Mouse (Mus musculus) intestine, embryonic 16.5 days (tissue): ENCODE measurements around the gene Mtor. TPM values are rescaled to one million over a fixed set of nuclear protein-coding genes. Genes with fewer than 3 reads are reported as not detected.

Experiments
- ATAC-seq: fragments of 200-750 bp; cut with Nextera tagmentation; 2 replicates; pipeline ENCODE4 v1.8.0; 2017; ENCODE audit warnings: moderate TSS enrichment, moderate library complexity
- H3K27ac ChIP-seq: fragments of 300-500 bp; sonication (generic); 2 replicates; pipeline ENCODE4 v1.5.1; 2014; ENCODE audit warnings: mild to moderate bottlenecking, low read length
- H3K27me3 ChIP-seq: fragments of 300-500 bp; sonication (generic); replicated peaks from 2 replicates; pipeline ENCODE4 v1.6.1; 2014; ENCODE audit warnings: low read length, control low read depth, mixed read lengths; ENCODE audit not compliant: control insufficient read depth, insufficient read depth
- H3K36me3 ChIP-seq: fragments of 300-500 bp; sonication (generic); 2 replicates; pipeline ENCODE4 v1.6.1; 2014; ENCODE audit warnings: low read length, control low read depth; ENCODE audit not compliant: control insufficient read depth, insufficient read depth
- H3K4me1 ChIP-seq: fragments of 300-500 bp; sonication (generic); 2 replicates; pipeline ENCODE4 v1.6.1; 2014; ENCODE audit warnings: low read length, control low read depth, mixed read lengths; ENCODE audit not compliant: control insufficient read depth, insufficient read depth
- H3K4me2 ChIP-seq: fragments of 300-500 bp; sonication (generic); 2 replicates; pipeline ENCODE4 v1.6.1; 2014; ENCODE audit warnings: low read depth, low read length, control low read depth
- H3K4me3 ChIP-seq: fragments of 300-500 bp; sonication (generic); 2 replicates; pipeline ENCODE4 v1.5.1; 2014; ENCODE audit warnings: mild to moderate bottlenecking, low read length
- H3K9ac ChIP-seq: fragments of 300-500 bp; sonication (generic); 2 replicates; pipeline ENCODE4 v1.6.1; 2014; ENCODE audit warnings: low read depth, low read length
- H3K9me3 ChIP-seq: fragments of 300-500 bp; sonication (generic); 2 replicates; pipeline ENCODE4 v1.6.1; 2016; ENCODE audit warnings: low read length, control low read depth; ENCODE audit not compliant: control insufficient read depth
- WGBS: fragments of 180-500 bp; shearing (Covaris S2); extraction: QIAGEN DNeasy Blood & Tissue Kit; methylation state at CpG from one replicate; pipeline ENCODE4 v1.1.7; 2014; 5-methylcytosine and 5-hydroxymethylcytosine counted together
- polyA plus RNA-seq: library from polyadenylated mRNA; unstranded; fragments of >200 nt; fragmentation: Nextera tagmentation; extraction: Ambion mirVana; gene quantifications from 2 replicates; pipeline ENCODE4 v1.2.1, GENCODE M21; 2015

Mtor gene
- polyA plus RNA-seq, 1 experiment from 2014 or later: 10.9 TPM

DNA sequence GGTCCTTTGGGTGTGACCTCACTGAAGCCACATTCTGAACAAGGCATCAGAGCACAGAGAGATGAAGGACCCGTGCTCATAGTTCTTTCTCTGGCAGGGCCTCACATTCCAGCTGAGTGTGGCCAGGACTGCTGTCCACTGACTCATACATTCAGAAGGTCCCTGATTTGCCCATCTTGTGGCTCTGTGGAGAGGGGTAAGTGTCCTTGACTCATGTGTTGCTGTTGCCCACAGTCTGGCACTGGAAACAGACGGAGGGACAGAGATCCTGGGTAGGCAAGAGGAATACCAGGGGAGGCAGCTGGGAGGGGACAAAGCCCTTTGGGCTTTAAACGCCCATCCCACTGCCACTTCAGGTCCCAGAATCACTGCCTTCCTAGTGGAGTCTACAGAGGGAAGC is 13.3 kb upstream of the Mtor start:
- H3K4me2 ChIP-seq: no peak overlapping the region
- no peaks in the 10 kb centered on the region for H3K27me3 ChIP-seq
- no peak for ATAC-seq
- H3K9ac ChIP-seq: no peak overlapping the region
- H3K9me3 ChIP-seq: no peaks in the 10 kb centered on the region
- 97% methylated on average over 3 of the region's 3 CpGs for WGBS
- no peak overlapping the region for H3K4me3 ChIP-seq
- no peaks in the 10 kb centered on the region for H3K4me1 ChIP-seq
- peaks cover 13% of the 10 kb centered on the region for H3K36me3 ChIP-seq
- no peak overlapping the region for H3K27ac ChIP-seq

DNA sequence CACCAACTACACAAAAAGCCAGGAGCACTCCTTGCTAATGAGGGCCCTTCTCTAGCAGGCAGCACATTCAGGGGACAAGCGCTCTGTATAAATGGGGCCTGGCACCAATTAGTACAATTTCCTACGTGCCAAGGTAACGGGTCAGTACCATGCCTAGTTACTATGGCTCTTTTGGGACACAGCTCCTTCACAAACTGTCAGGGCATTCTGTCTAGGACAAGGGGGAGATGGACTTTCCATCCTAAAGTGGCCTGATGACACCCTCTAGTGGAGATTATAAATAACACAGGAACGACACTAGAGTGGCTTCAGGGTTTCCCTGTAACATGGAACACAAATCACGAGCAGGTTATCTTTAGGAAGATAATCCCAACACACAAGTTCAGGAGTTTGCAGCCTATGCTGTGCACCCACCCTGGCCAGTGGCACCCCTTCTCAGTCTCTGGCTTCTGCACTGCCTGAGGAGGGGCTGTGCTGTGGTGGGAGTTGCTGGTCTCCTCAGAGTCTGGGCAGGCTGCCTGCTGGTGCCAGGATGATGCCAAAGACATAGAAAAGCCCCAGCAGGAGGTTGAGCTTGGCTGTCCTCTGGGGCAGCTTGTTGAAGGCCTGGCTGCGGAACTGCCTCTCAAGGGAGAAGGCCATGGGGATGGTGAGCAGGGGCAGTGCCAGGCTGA is 12.6 kb upstream of the Mtor start:
- WGBS: 68% methylated on average over 6 of the region's 6 CpGs
- H3K4me1 ChIP-seq: no peaks in the 10 kb centered on the region
- H3K36me3 ChIP-seq: peaks cover 13% of the 10 kb centered on the region
- H3K4me3 ChIP-seq: no peak overlapping the region
- H3K9me3 ChIP-seq: no peaks in the 10 kb centered on the region
- H3K4me2 ChIP-seq: no peak overlapping the region
- H3K9ac ChIP-seq: no peak overlapping the region
- no peak overlapping the region for H3K27ac ChIP-seq
- no peaks in the 10 kb centered on the region for H3K27me3 ChIP-seq
- no peak for ATAC-seq

DNA sequence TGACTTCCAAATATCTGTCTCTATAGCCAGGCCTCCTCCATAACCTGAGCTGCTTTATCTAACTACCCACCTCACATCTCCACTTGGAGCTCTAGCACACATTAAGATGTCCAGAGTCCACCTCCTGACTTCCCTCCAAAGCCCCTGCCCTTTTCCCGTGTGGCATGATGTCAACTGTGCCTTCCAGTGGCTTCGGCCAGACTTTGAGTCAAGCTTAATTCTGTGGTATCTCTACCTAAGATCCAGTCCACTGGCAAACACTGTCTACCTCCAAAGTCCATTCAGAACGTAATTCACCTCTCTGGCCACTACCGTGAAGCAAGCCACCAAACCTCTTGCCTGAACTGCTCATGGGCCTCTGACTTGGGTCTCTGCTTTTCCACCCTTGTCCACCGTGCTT is 6.5 kb upstream of the Mtor start:
- WGBS: 86% methylated on average over 5 of the region's 5 CpGs

DNA sequence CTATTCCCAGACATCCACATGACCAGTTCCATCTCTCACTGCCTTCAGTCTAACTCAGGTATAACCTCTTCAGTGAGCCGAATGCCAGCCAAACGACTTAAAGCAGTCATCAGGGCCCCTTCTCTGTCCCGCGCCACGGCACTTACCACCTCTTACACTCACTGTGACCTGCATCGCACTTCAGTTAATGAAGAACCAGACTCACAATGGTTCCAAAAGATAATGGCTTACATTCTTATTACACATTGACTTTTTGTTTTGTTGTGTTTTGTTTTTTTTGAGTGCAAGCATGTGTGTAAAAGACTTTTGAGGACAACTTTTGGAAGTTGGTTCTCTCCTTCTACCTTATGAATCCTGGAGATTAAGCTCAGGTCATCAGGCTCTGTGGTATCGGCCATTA is 5.8 kb upstream of the Mtor start:
- Histone ChIP-seq H3K36me3 (no peaks in the 10 kb centered on the region), H3K4me1 (peaks cover 8% of the 10 kb centered on the region; the same call in 1 of the 2 replicates), H3K27me3 (no peaks in the 10 kb centered on the region), H3K4me2 (no peak overlapping the region), H3K9ac (no peak overlapping the region), H3K4me3 (no peak overlapping the region), H3K27ac (no peak overlapping the region), H3K9me3 (no peaks in the 10 kb centered on the region)
- 81% methylated on average over 7 of the region's 7 CpGs for WGBS
- no peak for ATAC-seq

More for the DNA sequence above, 6.5 kb upstream of the Mtor start:
- no peaks in the 10 kb centered on the region for H3K36me3 ChIP-seq
- H3K9ac ChIP-seq: no peak overlapping the region
- no peak overlapping the region for H3K4me2 ChIP-seq
- no peak for ATAC-seq
- H3K4me1 ChIP-seq: peaks cover 8% of the 10 kb centered on the region; the same call in 1 of the 2 replicates
- no peaks in the 10 kb centered on the region for H3K9me3 ChIP-seq
- H3K27me3 ChIP-seq: no peaks in the 10 kb centered on the region
- no peak overlapping the region for H3K4me3 ChIP-seq
- no peak overlapping the region for H3K27ac ChIP-seq

DNA sequence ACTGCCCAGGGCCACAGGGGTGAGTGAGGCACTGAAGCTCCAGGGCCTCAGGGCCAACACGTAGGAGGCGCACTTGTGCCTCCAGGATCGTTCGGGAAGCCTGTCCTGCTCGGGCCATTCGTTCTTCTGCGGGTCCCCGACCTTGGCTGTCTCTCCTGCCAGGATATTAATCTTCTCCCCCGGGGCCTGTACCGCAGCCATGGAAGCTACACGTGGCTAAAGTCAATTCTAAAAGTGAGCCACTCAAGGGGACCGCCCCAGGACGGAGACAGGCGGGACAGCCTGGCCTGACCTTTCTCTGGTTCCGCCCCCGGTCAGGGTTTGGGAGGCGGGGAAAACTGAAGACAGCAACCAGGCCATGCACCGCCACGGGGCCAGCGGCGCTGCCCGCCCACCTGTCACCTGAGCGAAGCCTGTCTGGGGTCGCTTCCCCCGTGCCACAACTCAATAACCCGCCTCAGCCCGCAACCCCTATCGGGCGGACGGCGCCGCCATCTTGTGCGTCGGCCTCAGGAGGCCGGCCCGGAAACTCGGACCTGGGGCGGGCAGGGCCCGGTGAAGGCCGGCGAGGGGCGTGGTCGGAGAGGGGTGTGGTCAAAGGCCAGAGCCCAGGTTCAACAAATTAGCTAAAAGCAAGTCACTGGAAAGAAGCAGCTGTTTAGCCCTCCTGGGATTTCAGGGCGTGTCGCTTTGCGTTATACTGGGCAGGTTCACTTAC is 4.0 kb upstream of the Mtor start, which contains the start of gene Ubiad1:
Ubiad1 (minus strand) TSS at position 522 of the 718 bp plus-strand sequence.
- Histone ChIP-seq H3K4me1 (peaks cover 12% of the 10 kb centered on the region), H3K4me2 (peak within 1 kb of the TSS; percentile 77), H3K9ac (peak within 1 kb of the TSS; percentile 76), H3K27me3 (no peaks in the 10 kb centered on the region), H3K9me3 (no peaks in the 10 kb centered on the region), H3K4me3 (peak within 1 kb of the TSS; percentile 60), H3K36me3 (no peaks in the 10 kb centered on the region), H3K27ac (peak within 1 kb of the TSS; percentile 84)
- peak; percentile 79 for ATAC-seq
- under 1% methylated on average over 46 of the region's 46 CpGs for WGBS

DNA sequence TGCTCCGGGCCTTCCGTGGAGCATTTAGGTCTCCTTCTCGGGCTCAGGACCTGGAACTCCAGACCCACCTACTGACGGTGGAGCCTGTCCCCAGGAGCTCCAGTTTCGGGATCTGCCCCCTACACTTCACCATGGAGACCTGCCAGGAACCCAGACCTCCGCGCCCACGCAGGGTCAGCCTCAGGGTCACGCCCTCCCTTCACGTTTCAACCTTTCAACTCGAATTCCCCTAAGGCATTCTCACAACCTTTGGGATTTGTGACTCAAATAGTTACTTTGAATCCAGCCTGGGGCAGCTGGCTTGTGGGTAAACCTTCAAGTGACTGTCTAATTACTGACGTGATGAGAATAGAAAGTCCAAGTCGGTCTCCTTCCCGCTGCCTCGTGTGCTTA is 438 bp downstream of the Mtor start:
- Histone ChIP-seq H3K4me1 (peaks cover 8% of the 10 kb centered on the region), H3K36me3 (peaks cover 3% of the 10 kb centered on the region; the same call in 1 of the 2 replicates), H3K4me3 (peak overlapping the region; percentile 98), H3K9me3 (no peaks in the 10 kb centered on the region), H3K27ac (0 out of 2 replicates have a peak overlapping the region, but pooled peaks have one; percentile 53), H3K27me3 (no peaks in the 10 kb centered on the region), H3K4me2 (peak overlapping the region; percentile 81), H3K9ac (peak overlapping the region; percentile 92)
- WGBS: under 1% methylated on average over 15 of the region's 15 CpGs
- ATAC-seq: no peak; the same call in 1 of the 2 replicates

DNA sequence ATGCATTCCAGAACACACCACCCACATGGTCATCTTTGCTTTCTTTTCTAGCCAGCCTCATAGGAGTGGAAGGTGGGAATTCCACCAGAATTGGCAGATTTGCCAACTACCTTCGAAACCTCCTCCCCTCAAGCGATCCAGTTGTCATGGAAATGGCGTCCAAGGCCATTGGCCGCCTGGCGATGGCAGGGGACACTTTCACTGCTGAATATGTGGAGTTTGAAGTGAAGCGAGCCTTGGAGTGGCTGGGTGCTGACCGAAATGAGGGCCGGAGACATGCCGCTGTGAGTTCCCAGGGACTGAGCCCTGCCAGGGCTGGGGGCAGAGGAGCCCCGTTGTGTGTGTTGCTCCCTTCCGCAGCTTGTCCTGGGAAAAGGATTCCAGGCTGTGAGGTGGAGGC is 5.3 kb downstream of the Mtor start:
- Histone ChIP-seq H3K4me1 (peaks cover 7% of the 10 kb centered on the region), H3K4me3 (no peak overlapping the region), H3K27ac (no peak overlapping the region), H3K9ac (no peak overlapping the region), H3K27me3 (no peaks in the 10 kb centered on the region), H3K4me2 (no peak overlapping the region), H3K36me3 (peaks cover 18% of the 10 kb centered on the region), H3K9me3 (no peaks in the 10 kb centered on the region)
- ATAC-seq: no peak
- 93% methylated on average over 11 of the region's 11 CpGs for WGBS

DNA sequence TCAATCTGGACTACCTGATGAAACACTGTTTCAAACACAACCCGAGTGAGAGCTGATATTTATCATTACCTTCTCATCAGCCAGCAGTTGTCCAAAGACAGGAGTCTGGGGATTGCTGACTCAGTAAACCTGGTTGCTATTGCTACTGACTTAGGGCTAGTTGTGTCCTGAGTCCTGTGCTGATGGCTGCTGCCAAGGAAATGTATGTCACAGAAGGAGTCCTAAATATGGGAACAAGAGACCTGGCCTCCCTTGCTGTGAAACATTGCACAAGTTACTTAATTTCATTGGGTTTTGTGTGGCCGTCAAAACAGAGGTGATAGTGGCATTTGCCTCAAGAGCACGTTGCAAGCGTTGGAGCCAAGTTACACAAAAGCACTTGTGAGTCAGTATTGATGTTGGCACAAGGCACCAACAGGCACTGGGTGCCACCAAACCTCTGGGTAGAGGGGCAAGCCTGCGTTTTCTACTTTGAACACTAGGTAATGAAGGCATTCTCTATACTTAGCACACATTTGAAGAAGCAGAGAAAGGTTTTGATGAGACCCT is 7.1 kb downstream of the Mtor start:
- Histone ChIP-seq H3K4me1 (no peaks in the 10 kb centered on the region), H3K9ac (no peak overlapping the region), H3K27me3 (no peaks in the 10 kb centered on the region), H3K36me3 (peaks cover 27% of the 10 kb centered on the region), H3K27ac (no peak overlapping the region), H3K9me3 (no peaks in the 10 kb centered on the region), H3K4me2 (no peak overlapping the region), H3K4me3 (no peak overlapping the region)
- WGBS: 91% methylated on average over 5 of the region's 5 CpGs
- ATAC-seq: no peak

DNA sequence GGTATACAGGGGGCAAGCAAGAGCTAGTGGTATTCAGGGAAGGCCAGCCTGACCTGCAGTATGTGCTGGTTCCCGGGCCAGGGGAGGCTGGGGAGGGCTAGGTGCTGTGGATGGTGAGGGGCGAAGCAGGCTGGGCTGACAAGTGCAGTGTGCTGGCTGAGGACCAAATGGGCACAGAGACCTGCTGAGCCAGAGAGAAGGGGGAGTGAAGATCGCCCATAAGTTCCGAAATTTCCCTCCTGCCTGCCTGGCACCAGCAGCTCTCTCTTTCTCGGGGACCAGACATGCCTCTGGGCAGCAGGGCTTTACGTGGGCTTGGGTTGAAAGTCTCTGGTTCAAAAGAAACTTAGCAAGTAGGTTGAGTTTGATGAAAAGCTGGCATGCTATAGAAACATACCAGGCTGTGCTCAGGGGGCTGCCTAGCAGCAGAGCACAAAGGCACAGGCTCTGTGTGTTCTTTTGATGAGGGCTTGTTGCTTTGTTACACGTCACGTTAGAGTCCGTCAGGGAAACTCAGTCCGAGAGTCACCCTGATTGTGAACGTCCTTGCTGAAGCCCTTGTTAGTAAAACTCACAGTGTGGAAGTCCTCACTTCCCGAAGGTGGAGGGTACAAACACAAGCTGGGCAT is 12.4 kb downstream of the Mtor start:
- 90% methylated on average over 12 of the region's 12 CpGs for WGBS
- no peaks in the 10 kb centered on the region for H3K27me3 ChIP-seq
- no peak overlapping the region for H3K4me2 ChIP-seq
- no peaks in the 10 kb centered on the region for H3K4me1 ChIP-seq
- H3K4me3 ChIP-seq: no peak overlapping the region
- no peak overlapping the region for H3K27ac ChIP-seq
- H3K9ac ChIP-seq: no peak overlapping the region
- H3K9me3 ChIP-seq: no peaks in the 10 kb centered on the region
- ATAC-seq: no peak
- H3K36me3 ChIP-seq: peaks cover 24% of the 10 kb centered on the region; the same call in 1 of the 2 replicates
